Mouse (Mus musculus): ENCODE results near the gene Mrc2. TPM values are rescaled to one million over a fixed set of nuclear protein-coding genes. Genes with fewer than 3 reads are reported as not detected.

Gene Mrc2
- polyA plus RNA-seq, 1 experiment from 2014 or later: 31.0 TPM

GRCm38 (mm10) chr11:105291681-105292123 lies 741 bp upstream of the Mrc2 start:
- peak overlapping the region; percentile 95 for H3K27ac ChIP-seq (ENCODE audit: low read length)
- H3K9ac ChIP-seq (ENCODE audit: low read length): peak overlapping the region; percentile 80
- peak overlapping the region; percentile 73 for H3K4me3 ChIP-seq (ENCODE audit: low read length)
- H3K4me1 ChIP-seq (replicated peaks; ENCODE audit: control insufficient read depth, insufficient read depth, low read length): peaks cover 41% of the 10 kb centered on the region
- peak; percentile 29 for ATAC-seq (ENCODE audit: low read depth)
- 9% methylated on average over 10 of the region's 10 CpGs for WGBS
- H3K4me2 ChIP-seq (ENCODE audit: low read depth, low read length): peak overlapping the region; percentile 77
- H3K9me3 ChIP-seq (ENCODE audit: control insufficient read depth, low read length): no peaks in the 10 kb centered on the region
- no peaks in the 10 kb centered on the region for H3K27me3 ChIP-seq (ENCODE audit: control insufficient read depth, insufficient read depth, low read depth, low read length)
- no peaks in the 10 kb centered on the region for H3K36me3 ChIP-seq (ENCODE audit: control insufficient read depth, insufficient read depth, low read length)

GRCm38 (mm10) chr11:105293101-105293581 lies 698 bp downstream of the Mrc2 start:
- Histone ChIP-seq H3K4me2 (ENCODE audit: low read depth, low read length) (peak overlapping the region; percentile 77), H3K9me3 (ENCODE audit: control insufficient read depth, low read length) (no peaks in the 10 kb centered on the region), H3K36me3 (ENCODE audit: control insufficient read depth, insufficient read depth, low read length) (no peaks in the 10 kb centered on the region), H3K9ac (ENCODE audit: low read length) (peak overlapping the region; percentile 80), H3K4me3 (ENCODE audit: low read length) (peak overlapping the region; percentile 73), H3K27me3 (ENCODE audit: control insufficient read depth, insufficient read depth, low read depth, low read length) (no peaks in the 10 kb centered on the region), H3K27ac (ENCODE audit: low read length) (peak overlapping the region; percentile 95), H3K4me1 (replicated peaks; ENCODE audit: control insufficient read depth, insufficient read depth, low read length) (peaks cover 41% of the 10 kb centered on the region)
- ATAC-seq (ENCODE audit: low read depth): peak; percentile 53; the same call in 1 of the 2 replicates
- under 1% methylated on average over 25 of the region's 26 CpGs for WGBS

- Histone ChIP-seq H3K9me3 (ENCODE audit: control insufficient read depth, low read length) (no peaks in the 10 kb centered on the region), H3K4me3 (ENCODE audit: low read length) (peak overlapping the region; percentile 73), H3K9ac (ENCODE audit: low read length) (peak overlapping the region; percentile 80), H3K4me2 (ENCODE audit: low read depth, low read length) (peak overlapping the region; percentile 77), H3K36me3 (ENCODE audit: control insufficient read depth, insufficient read depth, low read length) (0 out of 2 replicates have a peak, but pooled peaks cover 2% of the 10 kb centered on the region), H3K27ac (ENCODE audit: low read length) (peak overlapping the region; percentile 95), H3K27me3 (ENCODE audit: control insufficient read depth, insufficient read depth, low read depth, low read length) (no peaks in the 10 kb centered on the region), H3K4me1 (replicated peaks; ENCODE audit: control insufficient read depth, insufficient read depth, low read length) (peaks cover 39% of the 10 kb centered on the region)
- 13% methylated on average over 9 of the region's 9 CpGs for WGBS
- ATAC-seq (ENCODE audit: low read depth): no peak
These were observed 1.6 kb downstream of the Mrc2 start for GRCm38 (mm10) chr11:105293901-105294494.

GRCm38 (mm10) chr11:105296084-105296483 lies 3.6 kb downstream of the Mrc2 start:
- ATAC-seq (ENCODE audit: low read depth): no peak
- H3K27ac ChIP-seq (ENCODE audit: low read length): peak overlapping the region; percentile 20; the same call in 1 of the 2 replicates
- WGBS: 71% methylated on average over 10 of the region's 10 CpGs

GRCm38 (mm10) chr11:105310197-105310596 lies 17.8 kb downstream of the Mrc2 start:
- Histone ChIP-seq H3K4me2 (ENCODE audit: low read depth, low read length) (no peak overlapping the region), H3K4me3 (ENCODE audit: low read length) (no peak overlapping the region), H3K27ac (ENCODE audit: low read length) (peak overlapping the region; percentile 80), H3K27me3 (ENCODE audit: control insufficient read depth, insufficient read depth, low read depth, low read length) (no peaks in the 10 kb centered on the region), H3K36me3 (ENCODE audit: control insufficient read depth, insufficient read depth, low read length) (peaks cover 9% of the 10 kb centered on the region), H3K4me1 (replicated peaks; ENCODE audit: control insufficient read depth, insufficient read depth, low read length) (peaks cover 68% of the 10 kb centered on the region), H3K9me3 (ENCODE audit: control insufficient read depth, low read length) (no peaks in the 10 kb centered on the region), H3K9ac (ENCODE audit: low read length) (no peak overlapping the region)
- ATAC-seq (ENCODE audit: low read depth): peak; percentile 55
- WGBS: 44% methylated on average over 7 of the region's 7 CpGs

More at GRCm38 (mm10) chr11:105296084-105296483, 3.6 kb downstream of the Mrc2 start:
- H3K4me2 ChIP-seq (ENCODE audit: low read depth, low read length): no peak overlapping the region
- H3K9me3 ChIP-seq (ENCODE audit: control insufficient read depth, low read length): no peaks in the 10 kb centered on the region
- H3K4me1 ChIP-seq (replicated peaks; ENCODE audit: control insufficient read depth, insufficient read depth, low read length): peaks cover 32% of the 10 kb centered on the region
- H3K9ac ChIP-seq (ENCODE audit: low read length): no peak overlapping the region
- H3K27me3 ChIP-seq (ENCODE audit: control insufficient read depth, insufficient read depth, low read depth, low read length): no peaks in the 10 kb centered on the region
- H3K36me3 ChIP-seq (ENCODE audit: control insufficient read depth, insufficient read depth, low read length): peaks cover 2% of the 10 kb centered on the region; the same call in 1 of the 2 replicates
- H3K4me3 ChIP-seq (ENCODE audit: low read length): no peak overlapping the region

GRCm38 (mm10) chr11:105311291-105311975 lies 19.0 kb downstream of the Mrc2 start:
- H3K4me1 ChIP-seq (replicated peaks; ENCODE audit: control insufficient read depth, insufficient read depth, low read length): peaks cover 75% of the 10 kb centered on the region
- ATAC-seq (ENCODE audit: low read depth): peak; percentile 32
- H3K9me3 ChIP-seq (ENCODE audit: control insufficient read depth, low read length): no peaks in the 10 kb centered on the region
- H3K9ac ChIP-seq (ENCODE audit: low read length): peak overlapping the region; percentile 37
- 34% methylated on average over 24 of the region's 24 CpGs for WGBS
- peak overlapping the region; percentile 37 for H3K4me2 ChIP-seq (ENCODE audit: low read depth, low read length)
- H3K27me3 ChIP-seq (ENCODE audit: control insufficient read depth, insufficient read depth, low read depth, low read length): no peaks in the 10 kb centered on the region
- 0 out of 2 replicates have a peak overlapping the region, but pooled peaks have one; percentile 4 for H3K4me3 ChIP-seq (ENCODE audit: low read length)
- H3K27ac ChIP-seq (ENCODE audit: low read length): peak overlapping the region; percentile 80
- H3K36me3 ChIP-seq (ENCODE audit: control insufficient read depth, insufficient read depth, low read length): no peaks in the 10 kb centered on the region

- H3K27ac ChIP-seq (ENCODE audit: low read length): peak overlapping the region; percentile 80
- H3K27me3 ChIP-seq (ENCODE audit: control insufficient read depth, insufficient read depth, low read depth, low read length): no peaks in the 10 kb centered on the region
- no peaks in the 10 kb centered on the region for H3K36me3 ChIP-seq (ENCODE audit: control insufficient read depth, insufficient read depth, low read length)
- WGBS: 20% methylated on average over 12 of the region's 12 CpGs
- H3K9me3 ChIP-seq (ENCODE audit: control insufficient read depth, low read length): no peaks in the 10 kb centered on the region
- peaks cover 71% of the 10 kb centered on the region for H3K4me1 ChIP-seq (replicated peaks; ENCODE audit: control insufficient read depth, insufficient read depth, low read length)
- H3K4me3 ChIP-seq (ENCODE audit: low read length): no peak overlapping the region
- no peak overlapping the region; the same call in 1 of the 2 replicates for H3K4me2 ChIP-seq (ENCODE audit: low read depth, low read length)
- ATAC-seq (ENCODE audit: low read depth): peak; percentile 32; the same call in 1 of the 2 replicates
- H3K9ac ChIP-seq (ENCODE audit: low read length): no peak overlapping the region; the same call in 1 of the 2 replicates
These were observed 20.0 kb downstream of the Mrc2 start for GRCm38 (mm10) chr11:105312311-105312942.

- H3K27me3 ChIP-seq (ENCODE audit: control insufficient read depth, insufficient read depth, low read depth, low read length): no peaks in the 10 kb centered on the region
- ATAC-seq (ENCODE audit: low read depth): peak; percentile 44
- H3K9ac ChIP-seq (ENCODE audit: low read length): 0 out of 2 replicates have a peak overlapping the region, but pooled peaks have one; percentile 3
- H3K4me1 ChIP-seq (replicated peaks; ENCODE audit: control insufficient read depth, insufficient read depth, low read length): peaks cover 64% of the 10 kb centered on the region
- H3K27ac ChIP-seq (ENCODE audit: low read length): peak overlapping the region; percentile 80
- 14% methylated on average over 10 of the region's 10 CpGs for WGBS
- no peaks in the 10 kb centered on the region for H3K36me3 ChIP-seq (ENCODE audit: control insufficient read depth, insufficient read depth, low read length)
- H3K4me2 ChIP-seq (ENCODE audit: low read depth, low read length): no peak overlapping the region
- H3K9me3 ChIP-seq (ENCODE audit: control insufficient read depth, low read length): no peaks in the 10 kb centered on the region
- H3K4me3 ChIP-seq (ENCODE audit: low read length): no peak overlapping the region
These were observed 20.7 kb downstream of the Mrc2 start for GRCm38 (mm10) chr11:105312972-105313632.

Data from lung, embryonic 16.5 days (tissue).